Mouse (Mus musculus) liver, embryonic 14.5 days (tissue): ENCODE results near the gene Gm49358. TPM values are rescaled to one million over a fixed set of nuclear protein-coding genes. Genes with fewer than 3 reads are reported as not detected.

ENCODE experiments used
- ATAC-seq: fragments of 200-750 bp; cut with Nextera tagmentation; 2 replicates; pipeline ENCODE4 v1.8.0; 2017; ENCODE audit warnings: moderate number of reproducible peaks, mild to moderate bottlenecking, moderate library complexity; ENCODE audit not compliant: insufficient read depth
- DNase-seq, 3 experiments: peaks; one replicate each; pipeline ENCODE4 v3.0.0-alpha.2; 2012 to 2013; ENCODE audit warnings: low read depth in 3 of 3, low spot score in 3 of 3
- H3K27ac ChIP-seq: fragments of 300-500 bp; sonication (generic); 2 replicates; pipeline ENCODE4 v1.5.1; 2014; ENCODE audit warnings: moderate library complexity, mild to moderate bottlenecking, control low read depth, inconsistent platforms
- H3K27me3 ChIP-seq: fragments of 300-500 bp; sonication (generic); 2 replicates; pipeline ENCODE4 v1.6.1; 2014; ENCODE audit warnings: mild to moderate bottlenecking, low read length, moderate library complexity; ENCODE audit not compliant: control insufficient read depth, insufficient read depth
- H3K36me3 ChIP-seq: fragments of 300-500 bp; sonication (generic); replicated peaks from 2 replicates; pipeline ENCODE4 v1.6.1; 2014; ENCODE audit warnings: low read depth; ENCODE audit not compliant: control insufficient read depth, insufficient read depth
- H3K4me1 ChIP-seq, 2 experiments: fragments of 200-500 bp in 1 of 2; fragments of 300-500 bp in 1 of 2; sonication (generic) in 1 of 2; replicated peaks; 2 replicates each; pipeline ENCODE4 v1.6.1; 2012 to 2014; ENCODE audit warnings: antibody characterized with exemption in 1 of 2, inconsistent platforms in 1 of 2, low read length in 1 of 2; ENCODE audit not compliant: control insufficient read depth in 2 of 2, insufficient read depth in 2 of 2
- H3K4me2 ChIP-seq: fragments of 300-500 bp; sonication (generic); 2 replicates; pipeline ENCODE4 v1.6.1; 2014; ENCODE audit warnings: low read depth, mild to moderate bottlenecking, control low read depth, moderate library complexity
- H3K4me3 ChIP-seq, 2 experiments: fragments of 200-500 bp in 1 of 2; fragments of 300-500 bp in 1 of 2; sonication (generic) in 1 of 2; 2 replicates each; pipeline ENCODE4 v1.5.1; 2012 to 2014; ENCODE audit warnings: low read depth in 2 of 2, low read length in 2 of 2, mild to moderate bottlenecking in 2 of 2, control low read depth in 1 of 2, inconsistent platforms in 1 of 2, moderate library complexity in 1 of 2; ENCODE audit not compliant: insufficient read depth in 1 of 2
- H3K9ac ChIP-seq: fragments of 300-500 bp; sonication (generic); replicated peaks from 2 replicates; pipeline ENCODE4 v1.6.1; 2014; ENCODE audit warnings: mild to moderate bottlenecking, control low read depth, moderate library complexity
- H3K9me3 ChIP-seq: fragments of 300-500 bp; sonication (generic); 2 replicates; pipeline ENCODE4 v1.6.1; 2016; ENCODE audit warnings: low read length, mixed read lengths; ENCODE audit not compliant: control insufficient read depth
- CTCF ChIP-seq: IDR thresholded peaks from 2 replicates; pipeline ENCODE4 v1.5.1; 2016; ENCODE audit warnings: antibody characterized with exemption, low read depth, control low read depth
- EP300 ChIP-seq: IDR thresholded peaks from 2 replicates; pipeline ENCODE4 v1.6.1; 2016; ENCODE audit warnings: antibody characterized with exemption, low read depth
- WGBS: fragments of 180-500 bp; shearing (Covaris S2); extraction: QIAGEN DNeasy Blood & Tissue Kit; methylation state at CpG from one replicate; pipeline ENCODE4 v1.1.7; 2014; ENCODE audit not compliant: insufficient replicate concordance; 5-methylcytosine and 5-hydroxymethylcytosine counted together
- polyA plus RNA-seq, 2 experiments: library from polyadenylated mRNA; depleted of rRNA in 1 of 2; stranded (reverse) in 1 of 2; unstranded in 1 of 2; fragments of >200 nt; fragmentation: Nextera tagmentation in 1 of 2; extraction: Ambion mirVana in 1 of 2; gene quantifications; 2 replicates each; pipeline versions ENCODE4 v1.2.1 to v1.2.3; 2012 to 2014

Gene Gm49358
- polyA plus RNA-seq, 2 experiments = not detected

DNA sequence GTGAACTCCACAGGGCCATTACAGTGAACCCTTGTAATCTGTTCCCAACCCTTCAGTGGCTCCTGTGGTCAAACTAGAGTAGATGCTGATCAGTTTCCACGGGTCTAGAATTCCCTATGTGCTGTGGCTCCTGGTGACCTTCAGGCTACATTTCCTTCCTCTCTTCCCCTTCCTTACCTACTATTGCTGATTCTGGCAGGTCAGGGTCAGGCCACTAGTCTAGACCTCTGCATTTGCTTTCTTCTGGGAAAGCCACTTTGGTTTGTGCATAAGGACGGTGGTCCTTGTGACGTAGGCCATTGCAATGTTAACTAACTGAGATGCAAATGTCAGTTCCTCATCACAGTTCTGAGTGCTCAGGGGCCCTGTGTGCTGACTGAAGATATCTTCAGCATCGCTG lies 96.6 kb downstream of the Gm49358 start:
- 56% methylated on average over 4 of the region's 4 CpGs for WGBS

DNA sequence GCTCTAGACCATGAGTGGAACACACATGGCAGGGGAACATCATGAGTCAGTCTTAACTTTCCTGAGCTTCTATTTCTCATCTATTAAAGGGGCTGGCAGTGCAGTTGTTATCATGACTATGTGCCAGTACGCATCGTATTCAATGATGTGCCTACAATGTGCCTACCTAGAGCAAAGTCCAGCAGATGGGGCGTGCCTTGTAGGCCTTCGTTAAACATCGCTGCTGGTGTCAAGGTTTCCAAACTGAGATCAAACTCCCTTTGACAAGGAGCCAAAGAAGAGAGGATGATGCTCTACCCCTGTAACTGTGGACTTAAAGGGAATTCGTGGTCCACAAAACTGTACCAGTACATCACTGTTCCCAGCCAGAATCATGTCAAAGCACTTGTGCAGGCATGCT lies 98.7 kb downstream of the Gm49358 start:
- no peaks in the 10 kb centered on the region for H3K36me3 ChIP-seq
- H3K27ac ChIP-seq = no peak overlapping the region

More for the DNA sequence above, 96.6 kb downstream of the Gm49358 start:
- Histone ChIP-seq H3K27ac (no peak overlapping the region), H3K4me3 (no peak overlapping the region), H3K4me2 (no peak overlapping the region), H3K36me3 (no peaks in the 10 kb centered on the region), H3K4me1 (no peaks in the 10 kb centered on the region), H3K27me3 (no peaks in the 10 kb centered on the region; the same call in 1 of the 2 replicates), H3K9ac (no peak overlapping the region), H3K9me3 (no peaks in the 10 kb centered on the region)
- no peak for TF ChIP-seq EP300
- no peak for TF ChIP-seq CTCF
- ATAC-seq (no peak), DNase-seq (no peak)

GRCm38 (mm10) chr10:86863429-86863828 lies 99.7 kb downstream of the Gm49358 start:
- Histone ChIP-seq H3K27me3 (no peaks in the 10 kb centered on the region; the same call in 1 of the 2 replicates), H3K36me3 (no peaks in the 10 kb centered on the region), H3K9me3 (no peaks in the 10 kb centered on the region), H3K27ac (no peak overlapping the region), H3K4me3 (no peak overlapping the region), H3K4me1 (no peaks in the 10 kb centered on the region), H3K4me2 (no peak overlapping the region), H3K9ac (no peak overlapping the region)
- 74% methylated on average over 6 of the region's 6 CpGs for WGBS
- ATAC-seq (no peak), DNase-seq (no peak)
- TF ChIP-seq CTCF (peak; percentile 68), EP300 (no peak)

More for the DNA sequence above, 98.7 kb downstream of the Gm49358 start:
- H3K4me2 ChIP-seq = no peak overlapping the region
- WGBS = 73% methylated on average over 6 of the region's 6 CpGs
- no peak for ATAC-seq
- no peak for DNase-seq
- H3K4me1 ChIP-seq = no peaks in the 10 kb centered on the region
- no peak overlapping the region for H3K9ac ChIP-seq
- H3K9me3 ChIP-seq = no peaks in the 10 kb centered on the region
- TF ChIP-seq EP300 (no peak), CTCF (no peak)
- H3K27me3 ChIP-seq = no peaks in the 10 kb centered on the region; the same call in 1 of the 2 replicates
- no peak overlapping the region for H3K4me3 ChIP-seq

DNA sequence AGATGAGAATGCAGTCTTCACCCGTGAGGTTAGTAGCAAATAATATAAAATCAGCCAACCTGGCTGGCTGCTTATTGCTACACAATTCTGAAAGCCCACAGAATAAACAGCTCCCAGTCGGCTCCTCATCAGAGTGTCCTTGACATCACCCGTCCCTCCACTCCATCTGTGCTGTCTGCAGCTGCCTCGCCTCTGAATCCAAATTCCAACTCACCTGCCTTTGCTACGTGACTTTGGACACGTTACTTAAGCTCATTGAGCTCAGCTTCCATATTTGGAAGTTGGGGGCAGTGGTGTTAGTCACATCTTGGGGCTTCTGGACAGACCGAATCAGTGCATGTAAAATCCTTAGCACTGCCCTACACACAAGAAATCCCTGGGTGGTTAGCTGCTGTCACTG lies 108.3 kb downstream of the Gm49358 start:
- no peak overlapping the region for H3K9ac ChIP-seq
- no peaks in the 10 kb centered on the region for H3K36me3 ChIP-seq
- no peak overlapping the region for H3K4me3 ChIP-seq
- no peak for TF ChIP-seq EP300
- TF ChIP-seq CTCF = no peak
- no peak for ATAC-seq
- 48% methylated on average over 7 of the region's 7 CpGs for WGBS
- DNase-seq = no peak
- H3K9me3 ChIP-seq = no peaks in the 10 kb centered on the region
- H3K27ac ChIP-seq = no peak overlapping the region
- no peak overlapping the region for H3K4me2 ChIP-seq
- H3K27me3 ChIP-seq = no peaks in the 10 kb centered on the region
- no peaks in the 10 kb centered on the region for H3K4me1 ChIP-seq

DNA sequence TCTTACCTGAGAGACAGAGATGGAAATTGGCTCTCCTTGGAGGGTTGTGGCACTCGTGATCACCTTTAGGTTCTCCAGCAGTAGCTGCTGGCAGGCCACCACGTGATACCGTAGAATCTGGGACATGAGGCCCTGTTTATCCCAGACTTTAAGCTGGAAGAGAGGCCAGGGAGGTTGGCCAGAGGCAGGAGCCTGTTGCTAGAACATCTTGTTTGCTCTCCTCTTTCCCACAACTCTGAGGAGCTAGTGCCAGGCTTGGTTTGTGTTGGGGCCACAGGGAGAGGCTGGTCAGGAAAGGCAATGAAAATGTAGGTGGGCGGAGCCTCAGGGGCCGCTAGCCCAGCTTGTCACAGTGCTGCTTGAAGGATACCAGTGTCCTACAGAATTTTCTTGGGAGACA lies 108.8 kb downstream of the Gm49358 start:
- no peaks in the 10 kb centered on the region for H3K27me3 ChIP-seq
- no peak overlapping the region for H3K4me3 ChIP-seq
- no peaks in the 10 kb centered on the region for H3K36me3 ChIP-seq
- no peak overlapping the region for H3K27ac ChIP-seq
- DNase-seq (no peak), ATAC-seq (no peak)
- H3K4me2 ChIP-seq = no peak overlapping the region
- 60% methylated on average over 5 of the region's 5 CpGs for WGBS
- no peak overlapping the region for H3K9ac ChIP-seq
- H3K4me1 ChIP-seq = no peaks in the 10 kb centered on the region
- no peak for TF ChIP-seq CTCF
- TF ChIP-seq EP300 = no peak
- no peaks in the 10 kb centered on the region for H3K9me3 ChIP-seq
